Comparison of ENCODE assay signal across 8 mouse cellular contexts in the genomic region with DNA sequence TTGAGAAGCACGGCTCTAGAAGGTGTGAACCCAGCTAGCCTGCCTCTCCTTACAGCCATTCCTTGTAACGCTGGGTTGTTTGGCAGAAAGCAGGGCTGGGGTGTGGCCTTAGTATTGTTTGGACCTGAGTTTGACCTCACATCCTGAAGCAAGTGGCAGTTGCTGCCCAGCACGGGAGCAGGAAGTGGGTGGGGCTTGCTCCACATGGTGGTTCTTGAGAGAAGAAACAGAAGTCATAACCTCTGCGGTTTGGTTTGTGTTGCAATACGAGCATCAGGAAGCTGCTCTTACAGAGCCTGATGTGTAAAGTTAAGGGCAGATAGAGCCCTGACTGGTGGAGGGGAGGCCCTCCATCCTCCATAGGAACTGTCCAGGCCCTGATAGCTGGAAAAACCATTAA. TPM values are rescaled to one million over a fixed set of nuclear protein-coding genes. Genes with fewer than 3 reads are reported as not detected.
DNase-seq lines count a peak whose midpoint lies in the region; ATAC-seq and TF ChIP-seq lines count a peak whose summit lies in the region.

No protein-coding gene starts in this region.

- H3K27me3 ChIP-seq in lung, postnatal 0 days (replicated peaks; ENCODE audit: insufficient read depth, low read length): no peaks in the 10 kb centered on the region
- H3K27me3 ChIP-seq in stomach, embryonic 16.5 days (ENCODE audit: control insufficient read depth, insufficient read depth, low read length): no peaks in the 10 kb centered on the region

- peak; percentile 93 for DNase-seq in ZHBTc4 (ENCODE audit: low read depth, low spot score)
- DNase-seq in gastrocnemius, adult 8-10 months (ENCODE audit: low spot score in 2 of 2): peak; percentile 33 to 57
- DNase-seq in kidney, adult 18-20 months: peak; percentile 69
- DNase-seq in lung, postnatal 0 days (ENCODE audit: low spot score): peak; percentile 98
- DNase-seq in cerebellum, adult 9-11 months: no peak
- DNase-seq in right cerebral cortex, adult 2 months (ENCODE audit: low spot score in 2 of 2): no peak

- H3K9ac ChIP-seq in lung, postnatal 0 days (replicated peaks; ENCODE audit: low read depth): no peak overlapping the region
- no peak overlapping the region for H3K9ac ChIP-seq in stomach, embryonic 16.5 days (ENCODE audit: low read length)

- TF ChIP-seq EP300 in lung, postnatal 0 days (IDR thresholded peaks at IDR 0.05): peak; percentile 90

- ATAC-seq in CD4-positive, CD25-positive, alpha-beta regulatory T cell, adult 4 months: peak; percentile 97
- peak; percentile 97 for ATAC-seq in lung, postnatal 0 days
- peak; percentile 80 for ATAC-seq in stomach, embryonic 16.5 days (ENCODE audit: insufficient read depth, low FRiP score)

- H3K27ac ChIP-seq in lung, postnatal 0 days (ENCODE audit: low read length): peak overlapping the region; percentile 68
- H3K27ac ChIP-seq in stomach, embryonic 16.5 days (ENCODE audit: low read length): peak overlapping the region; percentile 25; the same call in 1 of the 2 replicates

- no peak overlapping the region for H3K4me3 ChIP-seq in lung, postnatal 0 days (ENCODE audit: low read depth, low read length)
- H3K4me3 ChIP-seq in stomach, embryonic 16.5 days (replicated peaks; ENCODE audit: low read length): no peak overlapping the region

- no peaks in the 10 kb centered on the region for H3K9me3 ChIP-seq in lung, postnatal 0 days (ENCODE audit: low read length)
- no peaks in the 10 kb centered on the region for H3K9me3 ChIP-seq in stomach, embryonic 16.5 days (replicated peaks; ENCODE audit: control insufficient read depth, low read length)

- no peaks in the 10 kb centered on the region for H3K4me1 ChIP-seq in lung, postnatal 0 days (ENCODE audit: insufficient read depth, low read depth, low read length)
- H3K4me1 ChIP-seq in stomach, embryonic 16.5 days (ENCODE audit: control insufficient read depth, insufficient read depth, low read length): peaks cover 6% of the 10 kb centered on the region

- no peak overlapping the region for H3K4me2 ChIP-seq in lung, postnatal 0 days (replicated peaks; ENCODE audit: low read depth, low read length)
- no peak overlapping the region for H3K4me2 ChIP-seq in stomach, embryonic 16.5 days (ENCODE audit: low read depth, low read length)

- no peak for TF ChIP-seq CTCF in lung, postnatal 0 days (IDR thresholded peaks at IDR 0.05)

- no peaks in the 10 kb centered on the region for H3K36me3 ChIP-seq in lung, postnatal 0 days (ENCODE audit: insufficient read depth, low read length)
- no peaks in the 10 kb centered on the region for H3K36me3 ChIP-seq in stomach, embryonic 16.5 days (ENCODE audit: control insufficient read depth, insufficient read depth, low read length)

- 3% methylated on average over 5 of the region's 5 CpGs for WGBS in lung, postnatal 0 days
- WGBS in stomach, embryonic 16.5 days: 12% methylated on average over 5 of the region's 5 CpGs

RNA-seq across cellular contexts. Expression of gene Lbr, which starts 17.8 kb away (rescaled TPM):
- 100 to 1,000 TPM; 319 to 341 TPM for polyA plus RNA-seq in CD4-positive, CD25-positive, alpha-beta regulatory T cell, adult 4 months (2017; shearing (Covaris generic))
- total RNA-seq in gastrocnemius, adult 8-10 months (2022): 10 to 100 TPM; 20.4 to 23.4 (median 23.0) TPM
- 51.7 and 54.3 TPM in 2 replicates for polyA plus RNA-seq in lung, postnatal 0 days (2015; fragmentation: Nextera tagmentation; extraction: Ambion mirVana)
- 127 TPM in 2 replicates for polyA plus RNA-seq in stomach, embryonic 16.5 days (2015; fragmentation: Nextera tagmentation; extraction: Ambion mirVana)

Comparison
In these comparisons a context has a peak if more than half of its experiments do, and no peak if none do; other contexts are left out.
1. DNase-seq: peak in ZHBTc4 (single experiment), gastrocnemius, adult 8-10 months (2 of 2), kidney, adult 18-20 months (single experiment) and lung, postnatal 0 days (single experiment); none in cerebellum, adult 9-11 months (single experiment) and right cerebral cortex, adult 2 months (0 of 2).
2. Peak in every context shown above with its lines, with median percentiles within 50 percentile points of each other: ATAC-seq.